Mouse (Mus musculus) midbrain, embryonic 14.5 days (tissue): Measurements from ENCODE around the gene Cx3cr1. TPM values are rescaled to one million over a fixed set of nuclear protein-coding genes. Genes with fewer than 3 reads are reported as not detected.

Experiments used
- ATAC-seq: fragments of 200-750 bp; cut with Nextera tagmentation; 2 replicates; pipeline ENCODE4 v1.8.0; 2017; ENCODE audit warnings: moderate number of reproducible peaks, moderate library complexity; ENCODE audit not compliant: low FRiP score, low TSS enrichment
- DNase-seq: peaks from one replicate; pipeline ENCODE4 v3.0.0-alpha.2; 2015
- H3K27ac ChIP-seq: fragments of 300-500 bp; sonication (generic); replicated peaks from 2 replicates; pipeline ENCODE4 v1.5.1; 2014; ENCODE audit warnings: mild to moderate bottlenecking, low read depth, low read length, moderate library complexity
- H3K27me3 ChIP-seq: fragments of 300-500 bp; sonication (generic); 2 replicates; pipeline ENCODE4 v1.6.1; 2014; ENCODE audit warnings: low read length, control low read depth, mixed read lengths; ENCODE audit not compliant: control insufficient read depth, insufficient read depth
- H3K36me3 ChIP-seq: fragments of 300-500 bp; sonication (generic); 2 replicates; pipeline ENCODE4 v1.6.1; 2014; ENCODE audit warnings: low read length, control low read depth; ENCODE audit not compliant: control insufficient read depth, insufficient read depth
- H3K4me1 ChIP-seq: fragments of 300-500 bp; sonication (generic); 2 replicates; pipeline ENCODE4 v1.6.1; 2014; ENCODE audit warnings: mild to moderate bottlenecking, antibody characterized with exemption, low read length, control low read depth; ENCODE audit not compliant: control insufficient read depth, insufficient read depth
- H3K4me2 ChIP-seq: fragments of 300-500 bp; sonication (generic); 2 replicates; pipeline ENCODE4 v1.6.1; 2014; ENCODE audit warnings: mild to moderate bottlenecking, low read length, moderate library complexity
- H3K4me3 ChIP-seq: fragments of 300-500 bp; sonication (generic); replicated peaks from 2 replicates; pipeline ENCODE4 v1.5.1; 2014; ENCODE audit warnings: low read depth, low read length
- H3K9ac ChIP-seq: fragments of 300-500 bp; sonication (generic); replicated peaks from 2 replicates; pipeline ENCODE4 v1.6.1; 2014; ENCODE audit warnings: mild to moderate bottlenecking, low read length, moderate library complexity
- H3K9me3 ChIP-seq: fragments of 300-500 bp; sonication (generic); 2 replicates; pipeline ENCODE4 v1.6.1; 2016; ENCODE audit warnings: low read length, control low read depth, mixed read lengths; ENCODE audit not compliant: control insufficient read depth
- WGBS: fragments of 180-500 bp; shearing (Covaris S2); extraction: QIAGEN DNeasy Blood & Tissue Kit; methylation state at CpG from one replicate; pipeline ENCODE4 v1.1.7; 2014; 5-methylcytosine and 5-hydroxymethylcytosine counted together
- polyA plus RNA-seq: library from polyadenylated mRNA; unstranded; fragments of >200 nt; fragmentation: Nextera tagmentation; extraction: Ambion mirVana; gene quantifications from 2 replicates; pipeline ENCODE4 v1.2.1, GENCODE M21; 2014

Cx3cr1 gene
- polyA plus RNA-seq: 3.4 and 5.0 TPM in 2 replicates

DNA sequence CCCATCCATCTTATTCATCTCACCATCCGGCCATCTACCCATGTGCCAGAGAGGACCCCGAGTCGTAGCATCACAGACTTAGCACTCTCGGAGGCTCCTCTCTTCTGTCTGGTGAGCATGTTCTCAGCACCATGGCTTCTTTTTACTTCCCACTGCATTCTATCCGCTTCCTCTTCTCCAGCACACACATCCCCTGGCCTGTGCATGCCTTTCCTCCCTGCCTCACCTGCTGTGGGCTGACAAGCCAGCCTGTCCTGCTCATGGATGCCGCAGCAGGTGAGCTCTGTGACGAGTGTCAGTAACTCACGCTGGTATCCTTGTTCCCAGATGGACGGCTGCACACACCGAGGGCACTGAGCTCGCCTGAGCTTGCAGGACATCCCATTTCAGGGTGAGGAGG, at the start of gene Cx3cr1:
Cx3cr1 (minus strand) TSS at position 101 of the 400 bp plus-strand sequence.
- Histone ChIP-seq H3K9ac (no peak within 1 kb of the TSS), H3K27ac (no peak within 1 kb of the TSS), H3K27me3 (no peaks in the 10 kb centered on the region), H3K9me3 (no peaks in the 10 kb centered on the region), H3K4me2 (no peak within 1 kb of the TSS), H3K36me3 (no peaks in the 10 kb centered on the region), H3K4me3 (no peak within 1 kb of the TSS), H3K4me1 (no peaks in the 10 kb centered on the region)
- DNase-seq (no peak), ATAC-seq (no peak)
- 90% methylated on average over 11 of the region's 11 CpGs for WGBS

DNA sequence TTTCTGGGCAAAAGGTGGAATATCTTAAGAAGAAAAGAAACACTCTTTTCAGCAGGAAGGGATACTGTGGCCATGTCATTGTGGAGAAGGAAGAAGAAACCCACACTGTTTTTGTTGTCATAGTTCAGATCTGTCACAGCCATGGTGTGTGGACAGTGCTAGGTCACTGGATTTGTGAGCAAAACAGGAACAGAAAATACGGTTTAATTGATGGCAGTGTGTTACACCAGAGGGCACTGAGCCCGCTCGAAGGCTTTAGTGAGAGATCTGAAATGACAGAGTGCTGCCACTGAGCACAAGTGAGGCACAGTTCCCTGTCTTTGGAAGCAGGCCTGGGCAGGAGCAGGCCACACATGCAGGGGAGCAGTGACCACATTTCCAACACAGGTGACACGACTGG, 48.5 kb upstream of the Cx3cr1 start:
- peaks cover 63% of the 10 kb centered on the region for H3K36me3 ChIP-seq
- no peak overlapping the region for H3K27ac ChIP-seq
- no peak for DNase-seq
- WGBS: 89% methylated on average over 4 of the region's 4 CpGs
- H3K4me3 ChIP-seq: no peak overlapping the region
- ATAC-seq: no peak
- H3K4me2 ChIP-seq: no peak overlapping the region
- no peak overlapping the region for H3K9ac ChIP-seq
- H3K4me1 ChIP-seq: no peaks in the 10 kb centered on the region
- no peaks in the 10 kb centered on the region for H3K9me3 ChIP-seq
- H3K27me3 ChIP-seq: no peaks in the 10 kb centered on the region

DNA sequence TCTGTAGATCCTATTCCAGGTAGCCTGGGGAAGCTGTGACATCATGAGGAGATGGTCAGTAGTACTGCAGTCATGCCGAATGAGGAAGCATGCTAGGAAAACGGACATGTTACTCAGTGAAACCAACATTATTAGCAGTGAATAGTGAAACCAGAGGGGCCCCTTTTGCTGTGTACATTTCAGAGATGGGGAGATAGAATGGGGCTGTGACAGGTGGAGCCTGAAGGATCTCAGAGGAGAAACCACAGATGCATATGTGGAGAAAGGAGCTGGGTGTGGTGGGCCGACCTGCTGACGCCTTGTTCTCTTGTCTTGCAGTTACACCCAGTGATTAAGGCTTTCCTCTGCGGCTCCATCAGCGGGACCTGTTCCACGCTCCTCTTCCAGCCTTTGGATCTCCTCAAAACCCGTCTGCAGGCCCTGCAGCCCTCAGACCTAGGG, 46.5 kb upstream of the Cx3cr1 start:
- no peak overlapping the region for H3K9ac ChIP-seq
- DNase-seq (no peak), ATAC-seq (no peak)
- H3K4me3 ChIP-seq: no peak overlapping the region
- peaks cover 3% of the 10 kb centered on the region for H3K4me1 ChIP-seq
- 92% methylated on average over 8 of the region's 8 CpGs for WGBS
- no peaks in the 10 kb centered on the region for H3K9me3 ChIP-seq
- no peak overlapping the region for H3K4me2 ChIP-seq
- H3K36me3 ChIP-seq: peaks cover 48% of the 10 kb centered on the region
- H3K27ac ChIP-seq: no peak overlapping the region
- no peaks in the 10 kb centered on the region for H3K27me3 ChIP-seq

DNA sequence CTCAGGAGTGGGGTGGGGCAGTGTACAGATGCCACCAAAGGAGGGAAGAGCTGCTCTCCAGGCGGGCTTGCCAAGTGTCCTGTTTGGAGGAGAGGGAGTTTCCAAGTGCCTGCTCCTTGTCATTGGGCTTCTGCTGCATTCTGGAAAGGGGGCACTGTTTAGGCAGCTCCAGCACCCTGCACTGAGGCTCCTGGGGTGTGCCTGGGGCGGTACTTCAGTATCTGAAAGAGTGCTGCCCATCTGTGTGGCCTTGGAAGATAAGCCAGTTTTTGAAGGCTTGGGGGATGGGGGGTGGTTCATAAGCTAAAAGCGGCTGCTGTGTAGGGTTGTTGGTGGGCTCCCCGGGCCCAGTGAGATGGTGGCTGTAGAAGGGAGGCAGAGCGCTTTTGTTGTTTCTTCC, 45.9 kb upstream of the Cx3cr1 start:
- Histone ChIP-seq H3K4me1 (peaks cover 7% of the 10 kb centered on the region), H3K27ac (no peak overlapping the region), H3K9ac (no peak overlapping the region), H3K27me3 (no peaks in the 10 kb centered on the region), H3K9me3 (no peaks in the 10 kb centered on the region), H3K4me2 (no peak overlapping the region), H3K36me3 (peaks cover 42% of the 10 kb centered on the region), H3K4me3 (no peak overlapping the region)
- DNase-seq (no peak), ATAC-seq (no peak)
- WGBS: 76% methylated on average over 5 of the region's 5 CpGs

DNA sequence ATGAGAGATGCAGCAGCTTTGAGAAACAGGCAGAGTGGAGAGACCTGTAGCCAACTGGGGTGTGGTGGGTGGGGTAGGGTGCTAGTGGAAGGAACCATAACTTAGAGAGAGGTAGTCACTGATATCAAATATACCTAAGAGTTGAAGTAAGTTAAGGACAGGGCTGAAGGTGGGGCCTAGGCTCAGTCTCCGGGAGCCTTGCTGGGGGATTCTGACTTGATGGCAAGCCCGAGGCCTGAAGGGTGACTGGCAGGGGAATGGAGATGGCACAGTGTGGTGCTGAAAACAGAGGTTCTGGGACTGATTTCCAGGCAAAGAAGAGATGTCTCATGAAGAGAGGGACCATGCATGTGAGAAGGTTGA, 45.1 kb upstream of the Cx3cr1 start:
- H3K4me3 ChIP-seq: no peak overlapping the region
- DNase-seq (no peak), ATAC-seq (no peak)
- peaks cover 7% of the 10 kb centered on the region for H3K4me1 ChIP-seq
- H3K4me2 ChIP-seq: no peak overlapping the region
- 95% methylated on average over 2 of the region's 2 CpGs for WGBS
- H3K36me3 ChIP-seq: peaks cover 34% of the 10 kb centered on the region
- no peak overlapping the region for H3K27ac ChIP-seq
- H3K9ac ChIP-seq: no peak overlapping the region
- no peaks in the 10 kb centered on the region for H3K9me3 ChIP-seq
- H3K27me3 ChIP-seq: no peaks in the 10 kb centered on the region

DNA sequence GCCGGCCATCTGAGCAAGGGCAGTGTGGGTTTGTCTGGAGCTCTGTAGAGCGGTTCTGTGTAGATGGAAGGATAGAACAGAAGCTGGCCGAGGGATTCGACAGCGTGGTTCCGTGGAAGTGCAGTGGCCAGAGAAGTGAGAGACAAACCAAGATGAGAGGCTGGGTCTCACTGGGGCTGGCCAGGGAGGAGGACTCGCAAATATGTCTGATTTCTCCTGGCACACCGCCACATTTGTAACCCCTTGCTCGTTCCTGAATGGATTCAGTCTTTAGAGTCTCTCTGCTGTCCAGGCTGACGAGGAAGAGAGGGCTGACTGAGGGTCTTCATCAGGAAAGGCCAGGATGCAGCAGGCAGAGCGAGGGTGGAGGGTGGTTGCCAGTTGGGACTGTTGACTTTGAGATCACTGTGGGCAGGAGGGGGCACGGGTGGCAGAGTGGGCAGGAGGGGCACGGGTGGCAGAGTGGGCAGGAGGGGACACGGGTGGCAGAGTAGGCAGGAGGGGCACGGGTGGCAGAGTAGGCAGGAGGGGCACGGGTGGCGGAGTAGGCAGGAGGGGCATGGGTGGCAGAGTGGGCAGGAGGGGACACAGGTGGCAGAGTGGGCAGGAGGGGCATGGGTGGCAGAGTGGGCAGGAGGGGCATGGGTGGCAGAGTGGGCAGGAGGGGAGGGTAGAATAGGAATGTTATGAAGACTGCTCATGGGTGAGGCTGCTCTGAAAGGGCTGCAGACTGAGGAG, 44.5 kb upstream of the Cx3cr1 start:
- H3K4me1 ChIP-seq: peaks cover 7% of the 10 kb centered on the region
- H3K27ac ChIP-seq: no peak overlapping the region
- H3K9me3 ChIP-seq: no peaks in the 10 kb centered on the region
- no peak for DNase-seq
- 89% methylated on average over 17 of the region's 17 CpGs for WGBS
- H3K36me3 ChIP-seq: peaks cover 29% of the 10 kb centered on the region
- H3K9ac ChIP-seq: no peak overlapping the region
- no peak overlapping the region for H3K4me3 ChIP-seq
- H3K27me3 ChIP-seq: no peaks in the 10 kb centered on the region
- H3K4me2 ChIP-seq: no peak overlapping the region
- no peak for ATAC-seq

DNA sequence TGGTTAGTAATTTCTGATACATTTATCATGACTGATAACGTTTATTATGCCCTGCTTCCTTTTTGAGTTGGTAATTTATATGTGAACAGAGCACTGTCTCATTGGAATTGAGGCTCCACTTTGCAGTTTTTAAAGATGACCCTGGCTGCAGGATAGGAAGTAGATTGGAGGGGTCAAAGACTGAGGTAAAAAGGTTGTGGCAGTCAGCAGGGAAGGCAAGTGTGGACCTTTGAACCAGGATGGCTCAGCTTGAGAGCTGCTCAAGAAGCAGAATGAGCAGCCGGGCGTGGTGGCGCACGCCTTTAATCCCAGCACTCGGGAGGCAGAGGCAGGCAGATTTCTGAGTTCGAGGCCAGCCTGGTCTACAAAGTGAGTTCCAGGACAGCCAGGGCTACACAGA, 43.8 kb upstream of the Cx3cr1 start:
- Histone ChIP-seq H3K9ac (no peak overlapping the region), H3K4me2 (no peak overlapping the region), H3K4me1 (peaks cover 7% of the 10 kb centered on the region), H3K4me3 (no peak overlapping the region), H3K36me3 (peaks cover 22% of the 10 kb centered on the region), H3K9me3 (no peaks in the 10 kb centered on the region), H3K27ac (no peak overlapping the region), H3K27me3 (no peaks in the 10 kb centered on the region)
- WGBS: 89% methylated on average over 7 of the region's 7 CpGs
- ATAC-seq (no peak), DNase-seq (no peak)

DNA sequence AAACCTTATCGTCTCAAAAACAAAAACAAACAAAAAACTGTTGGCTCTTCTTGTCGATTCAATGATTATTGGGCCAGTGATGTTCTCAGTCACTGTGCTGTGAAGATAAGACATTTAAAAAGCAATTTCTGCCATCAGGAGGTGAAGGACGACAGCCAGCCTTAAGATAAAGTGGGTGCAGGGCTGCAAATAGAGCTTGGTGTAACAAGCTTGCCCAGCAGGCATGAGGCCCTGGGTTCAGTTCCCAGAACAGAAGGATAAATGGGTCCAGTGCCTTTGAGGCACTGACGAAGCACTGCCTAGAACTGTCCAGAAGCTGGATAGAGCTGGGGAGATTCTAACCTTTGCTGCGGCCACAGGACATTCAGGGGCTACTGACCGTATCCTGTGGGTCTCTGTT, 42.8 kb upstream of the Cx3cr1 start:
- Histone ChIP-seq H3K36me3 (peaks cover 12% of the 10 kb centered on the region), H3K4me2 (no peak overlapping the region), H3K9me3 (no peaks in the 10 kb centered on the region), H3K4me1 (peaks cover 7% of the 10 kb centered on the region), H3K9ac (no peak overlapping the region), H3K4me3 (no peak overlapping the region), H3K27ac (no peak overlapping the region), H3K27me3 (no peaks in the 10 kb centered on the region)
- no peak for ATAC-seq
- no peak for DNase-seq
- WGBS: 94% methylated on average over 6 of the region's 6 CpGs
